Mouse (Mus musculus) MEL (cell line): ENCODE measurements around the gene Pdzd7. TPM values are rescaled to one million over a fixed set of nuclear protein-coding genes. Genes with fewer than 3 reads are reported as not detected.

Experiments
- DNase-seq: peaks from one replicate; pipeline ENCODE4 v3.0.0; 2011; ENCODE audit warnings: low read depth, low spot score
- H3K27ac ChIP-seq: 2 replicates; pipeline ENCODE4 v1.5.1; 2012; ENCODE audit warnings: low read depth, mild to moderate bottlenecking, control low read depth, low read length, moderate library complexity; ENCODE audit not compliant: control insufficient read depth
- H3K27me3 ChIP-seq, 2 experiments: fragments of 150-350 bp in 1 of 2; sonication (generic) in 1 of 2; 2 replicates each; pipeline ENCODE4 v1.6.1; 2012; ENCODE audit warnings: low read length in 2 of 2, mild to moderate bottlenecking in 2 of 2, improper control_type of control experiment in 1 of 2, moderate library complexity in 1 of 2; ENCODE audit not compliant: insufficient read depth in 2 of 2, control insufficient read depth in 1 of 2
- H3K36me3 ChIP-seq, 2 experiments: 2 replicates each; pipeline ENCODE4 v1.6.1; 2012 to 2014; ENCODE audit warnings: low read length in 2 of 2, improper control_type of control experiment in 1 of 2, inconsistent platforms in 1 of 2, mild to moderate bottlenecking in 1 of 2; ENCODE audit not compliant: insufficient read depth in 2 of 2, control insufficient read depth in 1 of 2
- H3K4me1 ChIP-seq, 2 experiments: fragments of 150-350 bp in 1 of 2; sonication (generic) in 1 of 2; 2 replicates each; pipeline ENCODE4 v1.6.1; 2012; ENCODE audit warnings: low read length in 2 of 2, improper control_type of control experiment in 1 of 2, mild to moderate bottlenecking in 1 of 2; ENCODE audit not compliant: insufficient read depth in 2 of 2, control insufficient read depth in 1 of 2
- H3K4me3 ChIP-seq, 2 experiments: fragments of 150-350 bp in 1 of 2; sonication (generic) in 1 of 2; 2 replicates each; pipeline ENCODE4 v1.5.1; 2012; ENCODE audit warnings: low read depth in 2 of 2, low read length in 2 of 2, mild to moderate bottlenecking in 2 of 2, moderate library complexity in 2 of 2, control low read depth in 1 of 2, improper control_type of control experiment in 1 of 2; ENCODE audit not compliant: control insufficient read depth in 1 of 2, insufficient read depth in 1 of 2
- H3K79me2 ChIP-seq: 2 replicates; pipeline ENCODE4 v1.6.1; 2012; ENCODE audit warnings: mild to moderate bottlenecking, low read length, moderate library complexity; ENCODE audit not compliant: control insufficient read depth, poor library complexity, insufficient read depth
- H3K9ac ChIP-seq: 2 replicates; pipeline ENCODE4 v1.6.1; 2012; ENCODE audit warnings: low read depth, mild to moderate bottlenecking, control low read depth, low read length, moderate library complexity; ENCODE audit not compliant: control insufficient read depth, poor library complexity, severe bottlenecking
- H3K9me3 ChIP-seq: fragments of 150-350 bp; sonication (generic); replicated peaks from 2 replicates; pipeline ENCODE4 v1.6.1; 2012; ENCODE audit warnings: mild to moderate bottlenecking, low read length, improper control_type of control experiment, moderate library complexity; ENCODE audit not compliant: insufficient read depth
- CTCF ChIP-seq, 3 experiments: IDR thresholded peaks in 2 of 3; conservative IDR thresholded peaks in 1 of 3; 2 replicates each; pipeline ENCODE4 v1.5.1; 2011 to 2012; ENCODE audit warnings: low read length in 3 of 3, low read depth in 2 of 3, mild to moderate bottlenecking in 2 of 3, improper control_type of control experiment in 1 of 3, inconsistent platforms in 1 of 3, mixed read lengths in 1 of 3, moderate library complexity in 1 of 3; ENCODE audit not compliant: control insufficient read depth in 1 of 3, insufficient read depth in 1 of 3, poor library complexity in 1 of 3, severe bottlenecking in 1 of 3
- E2F4 ChIP-seq: IDR thresholded peaks from 2 replicates; pipeline ENCODE4 v1.6.1; 2011; ENCODE audit warnings: low read depth, low read length, improper control_type of control experiment, borderline replicate concordance
- EP300 ChIP-seq, 2 experiments: IDR thresholded peaks; 2 replicates each; pipeline ENCODE4 v1.6.1; 2011; ENCODE audit warnings: improper control_type of control experiment in 2 of 2, low read length in 2 of 2, low read depth in 1 of 2, mild to moderate bottlenecking in 1 of 2
- ETS1 ChIP-seq: IDR thresholded peaks from 2 replicates; pipeline ENCODE4 v1.6.1; 2012; ENCODE audit warnings: low read depth, mild to moderate bottlenecking, inconsistent platforms, low read length, improper control_type of control experiment, moderate library complexity
- GABPA ChIP-seq: IDR thresholded peaks from 2 replicates; pipeline ENCODE4 v1.6.1; 2012; ENCODE audit warnings: low read depth, mild to moderate bottlenecking, inconsistent platforms, low read length, improper control_type of control experiment, moderate library complexity
- GATA1 ChIP-seq: IDR thresholded peaks from 2 replicates; pipeline ENCODE4 v1.6.1; 2011; ENCODE audit warnings: low read depth, low read length, improper control_type of control experiment
- MAFK ChIP-seq: IDR thresholded peaks from 2 replicates; pipeline ENCODE4 v1.6.1; 2011; ENCODE audit warnings: low read depth, mild to moderate bottlenecking, low read length, improper control_type of control experiment, borderline replicate concordance
- MAX ChIP-seq: IDR thresholded peaks from 2 replicates; pipeline ENCODE4 v1.6.1; 2011; ENCODE audit warnings: low read length, improper control_type of control experiment
- MXI1 ChIP-seq: IDR thresholded peaks from 2 replicates; pipeline ENCODE4 v1.6.1; 2011; ENCODE audit warnings: mild to moderate bottlenecking, low read depth, low read length, improper control_type of control experiment
- MYB ChIP-seq: IDR thresholded peaks from 2 replicates; pipeline ENCODE4 v1.6.1; 2011; ENCODE audit warnings: mild to moderate bottlenecking, low read depth, low read length, improper control_type of control experiment
- MYC ChIP-seq: IDR thresholded peaks from 2 replicates; pipeline ENCODE4 v1.6.1; 2011; ENCODE audit warnings: low read depth, mild to moderate bottlenecking, low read length, improper control_type of control experiment, moderate library complexity
- NRF1 ChIP-seq: IDR thresholded peaks from 2 replicates; pipeline ENCODE4 v1.6.1; 2014; ENCODE audit warnings: low read depth, mild to moderate bottlenecking, inconsistent platforms, low read length, improper control_type of control experiment, moderate library complexity; ENCODE audit not compliant: poor library complexity, insufficient read depth, severe bottlenecking
- POLR2A ChIP-seq, 2 experiments: IDR thresholded peaks; 2 replicates each; pipeline ENCODE4 v1.6.1; 2011 to 2012; ENCODE audit warnings: low read length in 2 of 2, mild to moderate bottlenecking in 2 of 2, control low read depth in 1 of 2, improper control_type of control experiment in 1 of 2, low read depth in 1 of 2, moderate library complexity in 1 of 2; ENCODE audit not compliant: control insufficient read depth in 1 of 2, insufficient read depth in 1 of 2, poor library complexity in 1 of 2
- RCOR1 ChIP-seq: IDR thresholded peaks from 2 replicates; pipeline ENCODE4 v1.6.1; 2012; ENCODE audit warnings: low read depth, mild to moderate bottlenecking, inconsistent platforms, low read length, improper control_type of control experiment
- SIN3A ChIP-seq: IDR thresholded peaks from 2 replicates; pipeline ENCODE4 v1.6.1; 2012; ENCODE audit warnings: low read length, improper control_type of control experiment, inconsistent platforms
- SMC3 ChIP-seq: IDR thresholded peaks from 2 replicates; pipeline ENCODE4 v1.6.1; 2011; ENCODE audit warnings: low read depth, low read length, improper control_type of control experiment
- USF1 ChIP-seq: IDR thresholded peaks from 2 replicates; pipeline ENCODE4 v1.6.1; 2014; ENCODE audit warnings: low read depth, mild to moderate bottlenecking, inconsistent platforms, low read length, improper control_type of control experiment, moderate library complexity
- ZC3H11A ChIP-seq: IDR thresholded peaks from 2 replicates; pipeline ENCODE4 v1.6.1; 2012; ENCODE audit warnings: low read depth, mild to moderate bottlenecking, inconsistent platforms, low read length, improper control_type of control experiment
- ZKSCAN1 ChIP-seq: IDR thresholded peaks from 2 replicates; pipeline ENCODE4 v1.6.1; 2012; ENCODE audit warnings: low read depth, mild to moderate bottlenecking, inconsistent platforms, low read length, improper control_type of control experiment, moderate library complexity
- ZMIZ1 ChIP-seq: IDR thresholded peaks from 2 replicates; pipeline ENCODE4 v1.6.1; 2012; ENCODE audit warnings: low read depth, mild to moderate bottlenecking, inconsistent platforms, low read length, improper control_type of control experiment, moderate library complexity
- ZNF384 ChIP-seq: IDR thresholded peaks from 2 replicates; pipeline ENCODE4 v1.6.1; 2012; ENCODE audit warnings: low read depth, mild to moderate bottlenecking, inconsistent platforms, low read length, improper control_type of control experiment
- polyA plus RNA-seq, 2 experiments: library from polyadenylated mRNA; stranded (reverse) in 1 of 2; unstranded in 1 of 2; fragments of >175 nt in 1 of 2; fragments of >200 nt in 1 of 2; gene quantifications; 2 replicates each; pipeline versions ENCODE4 v1.2.1 to v1.2.4; 2012; ENCODE audit warnings: low replicate concordance in 2 of 2, low read depth in 1 of 2; ENCODE audit not compliant: insufficient read length in 2 of 2, insufficient read depth in 1 of 2, missing spikeins in 1 of 2
- total RNA-seq: library from RNA; depleted of rRNA; stranded (reverse); fragments of 300-350 nt; gene quantifications from 2 replicates; pipeline ENCODE4 v1.2.3, GENCODE M21; 2012

Gene Pdzd7
- total and polyA plus RNA-seq, 3 experiments, result 0.08 to 0.56 TPM; not detected in 1

- Histone ChIP-seq H3K4me1 (peaks cover 3 to 26% of the 10 kb centered on the region in 2 experiments), H3K9ac (peak overlapping the region; percentile 92), H3K79me2 (peaks cover 36% of the 10 kb centered on the region), H3K27ac (no peak overlapping the region), H3K27me3 (no peaks in the 10 kb centered on the region), H3K9me3 (no peaks in the 10 kb centered on the region), H3K36me3 (peaks cover 5 to 22% of the 10 kb centered on the region in 2 experiments), H3K4me3 (peak overlapping the region; percentile 91 to 96)
- TF ChIP-seq RCOR1 (no peak), GATA1 (0 out of 2 replicates have a peak, but pooled peaks have one; percentile 23)
- DNase-seq, result no peak
These were observed 37.9 kb downstream of the Pdzd7 start for GRCm38 (mm10) chr19:45007425-45008191.

GRCm38 (mm10) chr19:45007021-45007420 lies 38.5 kb downstream of the Pdzd7 start:
- DNase-seq, result no peak
- peaks cover 36% of the 10 kb centered on the region for H3K79me2 ChIP-seq
- H3K9me3 ChIP-seq, result no peaks in the 10 kb centered on the region
- no peak for TF ChIP-seq GABPA
- TF ChIP-seq MAX, result no peak
- no peak for TF ChIP-seq MYB
- TF ChIP-seq USF1, result no peak
- no peak for TF ChIP-seq CTCF (IDR thresholded peaks at IDR 0.05 in 2 of 3, conservative IDR thresholded peaks at IDR 0.05 in 1 of 3; ENCODE audit: control insufficient read depth in 1 of 3, insufficient read depth in 1 of 3, low read depth in 2 of 3, low read length in 3 of 3, poor library complexity in 1 of 3, severe bottlenecking in 1 of 3)
- no peak for TF ChIP-seq POLR2A (IDR thresholded peaks at IDR 0.05; ENCODE audit: control insufficient read depth in 1 of 2, insufficient read depth in 1 of 2, low read depth in 1 of 2, low read length in 2 of 2, poor library complexity in 1 of 2)
- TF ChIP-seq RCOR1, result no peak
- TF ChIP-seq MAFK, result no peak
- TF ChIP-seq ETS1, result no peak
- no peak for TF ChIP-seq SIN3A
- TF ChIP-seq ZMIZ1, result no peak
- TF ChIP-seq ZC3H11A, result no peak
- no peak for TF ChIP-seq NRF1
- TF ChIP-seq SMC3, result no peak
- TF ChIP-seq ZKSCAN1, result no peak
- no peak for TF ChIP-seq MYC
- no peak for TF ChIP-seq E2F4
- no peak for TF ChIP-seq MXI1
- TF ChIP-seq ZNF384, result no peak
- no peak for TF ChIP-seq EP300 (IDR thresholded peaks at IDR 0.05; ENCODE audit: low read depth in 1 of 2, low read length in 2 of 2)
- TF ChIP-seq, all 39 proteins: peak for 0
- Histone ChIP-seq H3K27ac (peak overlapping the region; percentile 64), H3K36me3 (peaks cover 5 to 22% of the 10 kb centered on the region in 2 experiments), H3K4me3 (peak overlapping the region; percentile 91 to 96), H3K4me1 (peaks cover 3 to 26% of the 10 kb centered on the region in 2 experiments), H3K27me3 (no peaks in the 10 kb centered on the region), H3K9ac (peak overlapping the region; percentile 92)
